Mouse (Mus musculus) lung, postnatal 0 days (tissue): ENCODE measurements around the gene Kank1.

ENCODE experiments used
- CTCF ChIP-seq: IDR thresholded peaks from 2 replicates; pipeline ENCODE4 v1.5.1; 2016; ENCODE audit warnings: antibody characterized with exemption, mild to moderate bottlenecking
- EP300 ChIP-seq: IDR thresholded peaks from 2 replicates; pipeline ENCODE4 v1.6.1; 2016; ENCODE audit warnings: antibody characterized with exemption, mild to moderate bottlenecking, control low read depth

DNA sequence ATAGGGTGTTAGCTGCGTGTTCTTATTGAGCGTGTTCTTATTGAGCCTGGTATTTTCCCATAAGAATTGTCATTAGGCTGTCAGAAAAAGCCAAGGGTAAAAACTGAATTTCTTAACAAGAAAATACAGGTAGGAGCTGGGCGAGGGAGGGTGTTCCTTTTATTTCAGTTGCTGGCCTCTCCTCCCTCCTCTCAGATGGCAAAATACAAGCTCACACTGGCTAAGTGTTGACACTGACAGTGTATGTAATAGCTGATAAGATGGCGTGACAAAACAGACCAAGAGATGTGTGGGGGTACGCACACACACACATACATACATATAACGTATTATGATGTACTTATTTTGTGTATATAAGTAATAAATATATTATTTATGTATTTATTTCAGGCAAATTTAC, 145.7 kb downstream of the Kank1 start:
- TF ChIP-seq CTCF: no peak
- no peak for TF ChIP-seq EP300
